Mouse (Mus musculus): ENCODE measurements around the gene Tyms. TPM values are rescaled to one million over a fixed set of nuclear protein-coding genes. Genes with fewer than 3 reads are reported as not detected.

The Tyms gene
- polyA plus RNA-seq (2015; fragmentation: Nextera tagmentation; extraction: Ambion mirVana), result 212 and 224 TPM in 2 replicates

- Histone ChIP-seq H3K9me3 (no peaks in the 10 kb centered on the region), H3K4me2 (peak within 1 kb of the TSS; percentile 68), H3K4me1 (peaks cover 11% of the 10 kb centered on the region), H3K27ac (peak within 1 kb of the TSS; percentile 84), H3K9ac (peak within 1 kb of the TSS; percentile 62), H3K4me3 (peak within 1 kb of the TSS; percentile 65), H3K36me3 (peaks cover 32% of the 10 kb centered on the region), H3K27me3 (no peaks in the 10 kb centered on the region)
- ATAC-seq (ENCODE audit: insufficient number of reproducible peaks, low FRiP score, low TSS enrichment, low read depth), result peak; percentile 80; the same call in 1 of the 2 replicates
- under 1% methylated on average over 45 of the region's 45 CpGs for WGBS
These were observed at the start of gene Tyms for GRCm38 (mm10) chr5:30072825-30073821. Gene Tyms (minus strand): TSS chr5:30073617.

DNA sequence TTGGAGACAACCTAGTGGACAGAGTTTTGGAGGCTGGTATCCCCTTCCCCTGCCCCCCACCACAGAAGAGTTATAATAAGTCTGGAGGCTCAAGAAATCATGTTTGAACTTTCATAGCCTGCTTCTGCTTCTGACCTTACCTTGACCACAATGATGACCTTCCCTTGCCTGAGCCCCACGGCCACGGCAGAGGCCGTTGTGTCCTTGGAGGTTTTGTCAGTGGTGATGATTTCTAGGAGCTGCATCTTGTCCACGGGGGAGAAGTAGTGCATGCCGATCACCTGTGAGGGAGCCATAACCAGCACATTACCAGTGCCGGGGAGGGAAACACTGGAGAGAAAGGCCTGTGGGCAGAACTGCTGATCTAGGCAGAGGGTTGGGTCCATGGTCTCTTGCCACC is 49.1 kb upstream of the Tyms start:
- no peak overlapping the region for H3K9ac ChIP-seq
- no peak overlapping the region for H3K4me2 ChIP-seq
- no peaks in the 10 kb centered on the region for H3K27me3 ChIP-seq
- H3K9me3 ChIP-seq, result no peaks in the 10 kb centered on the region
- H3K36me3 ChIP-seq, result peaks cover 98% of the 10 kb centered on the region
- H3K27ac ChIP-seq, result no peak overlapping the region
- H3K4me1 ChIP-seq, result no peaks in the 10 kb centered on the region
- no peak for ATAC-seq (ENCODE audit: insufficient number of reproducible peaks, low FRiP score, low TSS enrichment, low read depth)
- 92% methylated on average over 6 of the region's 6 CpGs for WGBS
- H3K4me3 ChIP-seq, result no peak overlapping the region

GRCm38 (mm10) chr5:30120106-30120505 is 46.7 kb upstream of the Tyms start:
- H3K27me3 ChIP-seq, result peaks cover 18% of the 10 kb centered on the region

DNA sequence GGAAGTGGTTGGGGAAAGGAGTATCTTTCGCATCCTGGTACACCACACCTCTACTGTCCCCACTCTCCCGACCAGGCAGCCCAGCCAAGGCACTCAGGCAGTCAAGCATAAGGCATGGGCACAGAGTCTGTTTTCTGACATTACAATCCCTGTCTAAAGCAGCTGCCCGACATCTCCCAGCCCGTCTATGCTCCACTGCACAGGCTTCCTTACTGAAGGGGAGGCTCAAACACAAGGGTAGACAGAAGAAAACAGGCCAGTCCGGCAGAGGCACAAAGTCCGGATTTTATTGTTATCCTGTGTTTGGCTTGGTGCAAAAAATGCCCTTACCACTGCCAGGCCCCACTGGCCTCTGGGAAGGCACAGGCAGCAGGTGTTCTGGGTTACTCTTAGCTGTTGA is 45.7 kb upstream of the Tyms start:
- peaks cover 27% of the 10 kb centered on the region for H3K27me3 ChIP-seq
- peaks cover 75% of the 10 kb centered on the region for H3K36me3 ChIP-seq
- H3K4me1 ChIP-seq, result peaks cover 9% of the 10 kb centered on the region
- no peak overlapping the region for H3K27ac ChIP-seq
- H3K4me3 ChIP-seq, result no peak overlapping the region
- no peaks in the 10 kb centered on the region for H3K9me3 ChIP-seq
- ATAC-seq (ENCODE audit: insufficient number of reproducible peaks, low FRiP score, low TSS enrichment, low read depth), result no peak
- H3K4me2 ChIP-seq, result no peak overlapping the region
- WGBS, result 94% methylated on average over 6 of the region's 6 CpGs
- H3K9ac ChIP-seq, result no peak overlapping the region

More at GRCm38 (mm10) chr5:30120106-30120505, 46.7 kb upstream of the Tyms start:
- no peak overlapping the region for H3K27ac ChIP-seq
- H3K4me3 ChIP-seq, result no peak overlapping the region
- H3K9me3 ChIP-seq, result no peaks in the 10 kb centered on the region
- no peak overlapping the region for H3K4me2 ChIP-seq
- H3K4me1 ChIP-seq, result no peaks in the 10 kb centered on the region
- ATAC-seq (ENCODE audit: insufficient number of reproducible peaks, low FRiP score, low TSS enrichment, low read depth), result no peak
- WGBS, result 89% methylated on average over 7 of the region's 7 CpGs
- H3K9ac ChIP-seq, result no peak overlapping the region
- H3K36me3 ChIP-seq, result peaks cover 84% of the 10 kb centered on the region

DNA sequence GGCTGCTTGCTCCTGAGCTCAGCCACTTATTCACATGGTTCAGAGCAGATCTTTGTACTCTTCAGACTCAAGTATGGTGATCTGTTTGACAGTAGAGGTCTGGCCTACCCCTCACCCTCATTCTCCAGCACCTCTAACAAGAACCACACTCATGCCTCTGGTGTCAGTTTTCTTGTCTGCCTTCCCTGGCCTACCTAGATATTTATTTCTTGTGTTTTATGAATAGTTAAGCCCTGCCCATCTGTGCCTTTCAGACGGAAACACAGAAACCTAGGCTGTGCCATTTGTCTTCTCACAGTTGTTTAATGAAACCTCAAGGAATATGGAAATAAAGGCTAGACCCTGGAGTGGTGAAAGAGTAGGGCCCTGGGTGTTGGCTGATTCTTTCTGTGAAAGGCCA is 44.6 kb upstream of the Tyms start:
- no peak overlapping the region for H3K27ac ChIP-seq
- H3K9me3 ChIP-seq, result no peaks in the 10 kb centered on the region
- WGBS, result 68% methylated on average over 1 of the region's 1 CpGs
- no peak overlapping the region for H3K4me2 ChIP-seq
- peaks cover 15% of the 10 kb centered on the region for H3K4me1 ChIP-seq
- peaks cover 65% of the 10 kb centered on the region for H3K36me3 ChIP-seq
- no peak for ATAC-seq (ENCODE audit: insufficient number of reproducible peaks, low FRiP score, low TSS enrichment, low read depth)
- no peak overlapping the region for H3K4me3 ChIP-seq
- peaks cover 39% of the 10 kb centered on the region for H3K27me3 ChIP-seq
- H3K9ac ChIP-seq, result no peak overlapping the region

DNA sequence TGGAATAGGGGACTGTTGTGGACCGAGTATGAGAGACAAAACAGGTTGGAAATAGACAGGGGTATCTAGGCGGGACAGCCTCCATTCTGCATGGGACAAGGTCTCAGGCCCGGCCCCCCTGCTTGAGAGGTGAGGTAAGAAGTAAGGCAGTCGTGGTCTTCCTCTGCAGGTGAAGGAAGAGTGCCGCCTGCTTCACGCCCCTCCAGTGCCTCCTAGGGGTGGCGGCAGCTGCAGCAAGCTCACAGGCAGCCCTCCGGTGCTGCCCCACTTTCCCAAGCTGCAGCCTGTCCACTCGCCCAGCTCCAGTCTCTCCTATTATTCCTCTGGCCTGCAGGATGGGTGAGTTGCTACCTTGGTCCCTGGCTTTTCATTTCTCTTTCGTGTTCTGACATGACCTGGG is 42.3 kb upstream of the Tyms start:
- Histone ChIP-seq H3K27me3 (peaks cover 62% of the 10 kb centered on the region), H3K4me2 (no peak overlapping the region), H3K9ac (no peak overlapping the region), H3K36me3 (peaks cover 42% of the 10 kb centered on the region), H3K9me3 (no peaks in the 10 kb centered on the region), H3K4me1 (peaks cover 25% of the 10 kb centered on the region), H3K4me3 (no peak overlapping the region), H3K27ac (no peak overlapping the region)
- ATAC-seq (ENCODE audit: insufficient number of reproducible peaks, low FRiP score, low TSS enrichment, low read depth), result no peak
- 31% methylated on average over 10 of the region's 10 CpGs for WGBS

GRCm38 (mm10) chr5:30114761-30115140 is 41.3 kb upstream of the Tyms start:
- Histone ChIP-seq H3K27ac (no peak overlapping the region), H3K27me3 (peaks cover 71% of the 10 kb centered on the region)
- WGBS, result under 1% methylated on average over 28 of the region's 28 CpGs

DNA sequence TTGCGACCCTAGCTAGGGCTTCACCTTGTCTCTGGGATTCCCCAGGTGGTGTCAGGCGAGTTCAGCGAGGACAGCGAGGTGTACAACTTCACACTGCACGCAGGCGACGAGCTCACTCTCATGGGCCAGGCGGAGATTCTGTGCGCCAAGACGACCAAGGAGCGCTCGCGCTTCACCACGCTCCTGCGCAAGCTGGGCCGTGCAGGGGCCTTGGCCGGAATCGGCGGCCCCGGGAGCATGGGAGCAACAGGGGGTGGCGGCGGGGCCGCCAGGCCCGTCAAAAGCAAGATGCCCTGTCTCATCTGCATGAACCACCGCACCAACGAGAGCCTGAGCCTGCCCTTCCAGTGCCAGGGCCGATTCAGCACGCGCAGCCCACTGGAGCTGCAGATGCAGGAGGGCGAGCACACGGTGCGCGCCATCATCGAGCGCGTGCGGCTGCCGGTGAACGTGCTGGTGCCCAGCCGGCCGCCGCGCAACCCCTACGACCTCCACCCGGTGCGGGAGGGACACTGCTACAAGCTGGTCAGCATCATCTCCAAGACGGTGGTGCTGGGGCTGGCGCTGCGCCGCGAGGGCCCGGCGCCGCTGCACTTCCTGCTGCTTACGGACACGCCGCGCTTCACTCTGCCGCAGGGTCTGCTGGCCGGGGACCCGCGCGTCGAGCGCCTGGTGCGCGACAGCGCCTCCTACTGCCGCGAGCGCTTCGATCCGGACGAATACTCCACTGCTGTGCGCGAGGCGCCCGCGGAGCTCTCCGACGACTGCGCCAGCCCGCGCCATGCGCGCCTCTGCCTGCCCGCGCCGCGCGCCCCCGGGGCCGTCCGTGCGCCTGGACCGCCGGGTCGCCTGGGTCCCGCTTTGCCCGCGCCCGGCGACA is 40.7 kb upstream of the Tyms start:
- Histone ChIP-seq H3K9me3 (no peaks in the 10 kb centered on the region), H3K9ac (peak overlapping the region; percentile 56), H3K4me2 (peak overlapping the region; percentile 91), H3K4me1 (peaks cover 28% of the 10 kb centered on the region), H3K4me3 (peak overlapping the region; percentile 58), H3K27me3 (peaks cover 75% of the 10 kb centered on the region), H3K36me3 (peaks cover 26% of the 10 kb centered on the region), H3K27ac (no peak overlapping the region)
- peak; percentile 70 for ATAC-seq (ENCODE audit: insufficient number of reproducible peaks, low FRiP score, low TSS enrichment, low read depth)
- WGBS, result under 1% methylated on average over 103 of the region's 103 CpGs

More at GRCm38 (mm10) chr5:30114761-30115140, 41.3 kb upstream of the Tyms start:
- Histone ChIP-seq H3K9me3 (no peaks in the 10 kb centered on the region), H3K4me2 (peak overlapping the region; percentile 91), H3K4me1 (peaks cover 28% of the 10 kb centered on the region), H3K9ac (peak overlapping the region; percentile 56), H3K36me3 (peaks cover 32% of the 10 kb centered on the region), H3K4me3 (peak overlapping the region; percentile 58)
- no peak for ATAC-seq (ENCODE audit: insufficient number of reproducible peaks, low FRiP score, low TSS enrichment, low read depth)

- WGBS, result 85% methylated on average over 3 of the region's 3 CpGs
- no peak for ATAC-seq (ENCODE audit: insufficient number of reproducible peaks, low FRiP score, low TSS enrichment, low read depth)
These were observed 39.2 kb upstream of the Tyms start for GRCm38 (mm10) chr5:30112533-30113068.

DNA sequence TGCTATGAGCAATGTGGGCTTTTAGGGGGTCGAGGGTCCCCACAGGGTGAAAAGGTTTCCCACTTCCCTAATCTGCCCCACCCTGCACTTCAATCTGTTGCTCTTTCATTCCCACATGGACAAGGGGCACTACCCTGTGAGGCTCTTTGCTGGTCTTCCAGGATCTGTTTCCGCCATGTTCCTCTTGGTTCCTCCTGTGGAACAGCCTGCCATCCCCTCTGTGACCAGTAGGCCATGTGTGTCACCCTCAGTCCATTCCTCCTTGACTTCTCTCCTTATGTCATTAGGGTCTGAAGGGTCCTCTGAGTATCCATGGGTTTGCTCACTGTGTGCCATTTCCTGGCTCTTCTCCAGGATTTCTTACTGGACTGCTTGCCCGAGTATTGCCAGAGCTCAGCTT is 38.4 kb upstream of the Tyms start:
- Histone ChIP-seq H3K9ac (no peak overlapping the region), H3K27me3 (peaks cover 88% of the 10 kb centered on the region), H3K4me2 (no peak overlapping the region), H3K36me3 (peaks cover 4% of the 10 kb centered on the region; the same call in 1 of the 2 replicates), H3K9me3 (no peaks in the 10 kb centered on the region), H3K4me3 (no peak overlapping the region), H3K27ac (no peak overlapping the region), H3K4me1 (peaks cover 33% of the 10 kb centered on the region)
- ATAC-seq (ENCODE audit: insufficient number of reproducible peaks, low FRiP score, low TSS enrichment, low read depth), result no peak
- 66% methylated on average over 3 of the region's 3 CpGs for WGBS

More at GRCm38 (mm10) chr5:30112533-30113068, 39.2 kb upstream of the Tyms start:
- Histone ChIP-seq H3K4me1 (peaks cover 28% of the 10 kb centered on the region), H3K4me3 (no peak overlapping the region), H3K27ac (no peak overlapping the region), H3K4me2 (no peak overlapping the region), H3K27me3 (peaks cover 81% of the 10 kb centered on the region), H3K36me3 (peaks cover 11% of the 10 kb centered on the region; the same call in 1 of the 2 replicates), H3K9ac (no peak overlapping the region), H3K9me3 (no peaks in the 10 kb centered on the region)

DNA sequence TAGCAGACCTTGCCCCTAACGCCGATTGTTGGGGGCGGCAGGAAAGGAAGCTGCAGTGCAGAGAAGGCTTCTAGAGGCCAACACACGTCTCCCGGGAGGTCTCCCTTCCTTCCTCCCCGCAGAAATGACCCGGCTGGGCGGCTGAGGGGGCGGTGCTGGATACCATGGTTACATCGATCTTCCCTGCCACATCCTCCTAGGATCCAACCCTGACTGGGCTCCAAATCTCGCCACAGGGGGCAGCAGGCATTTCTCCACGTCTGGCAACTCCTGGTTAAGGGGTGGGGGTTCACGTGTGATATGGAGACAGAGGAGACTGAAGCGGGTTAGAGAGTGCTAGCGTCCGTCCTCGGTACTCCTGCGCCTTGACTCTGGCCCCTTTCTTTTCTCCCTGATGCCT is 37.7 kb upstream of the Tyms start:
- peaks cover 88% of the 10 kb centered on the region for H3K27me3 ChIP-seq
- H3K9ac ChIP-seq, result 0 out of 2 replicates have a peak overlapping the region, but pooled peaks have one; percentile 7
- no peaks in the 10 kb centered on the region for H3K36me3 ChIP-seq
- ATAC-seq (ENCODE audit: insufficient number of reproducible peaks, low FRiP score, low TSS enrichment, low read depth), result no peak
- H3K4me1 ChIP-seq, result peaks cover 35% of the 10 kb centered on the region
- H3K9me3 ChIP-seq, result no peaks in the 10 kb centered on the region; the same call in 1 of the 2 replicates
- H3K4me2 ChIP-seq, result peak overlapping the region; percentile 34
- WGBS, result 3% methylated on average over 18 of the region's 18 CpGs
- H3K4me3 ChIP-seq, result peak overlapping the region; percentile 11; the same call in 1 of the 2 replicates
- no peak overlapping the region for H3K27ac ChIP-seq

All from limb, embryonic 15.5 days (tissue).